Mouse (Mus musculus) olfactory bulb, adult 2 months (tissue): ENCODE data around the gene Fkbp10. TPM values are rescaled to one million over a fixed set of nuclear protein-coding genes. Genes with fewer than 3 reads are reported as not detected.

ENCODE experiments used
- H3K27ac ChIP-seq: fragments of 200-500 bp; 2 replicates; pipeline ENCODE4 v1.5.1; 2012; ENCODE audit warnings: low read depth, low read length; ENCODE audit not compliant: insufficient read depth
- H3K4me1 ChIP-seq: fragments of 200-500 bp; 2 replicates; pipeline ENCODE4 v1.6.1; 2012; ENCODE audit warnings: low read length; ENCODE audit not compliant: control insufficient read depth, insufficient read depth
- H3K4me3 ChIP-seq: fragments of 200-500 bp; 2 replicates; pipeline ENCODE4 v1.5.1; 2012; ENCODE audit warnings: mild to moderate bottlenecking, low read depth, low read length, moderate library complexity; ENCODE audit not compliant: insufficient read depth
- CTCF ChIP-seq: fragments of 200-500 bp; IDR thresholded peaks from 2 replicates; pipeline ENCODE4 v1.5.1; 2012; ENCODE audit warnings: low read depth, mild to moderate bottlenecking, low read length, moderate library complexity; ENCODE audit not compliant: insufficient read depth
- POLR2A ChIP-seq: fragments of 200-500 bp; IDR thresholded peaks from 2 replicates; pipeline ENCODE4 v1.6.1; 2012; ENCODE audit warnings: mild to moderate bottlenecking, low read depth, low read length, moderate library complexity; ENCODE audit not compliant: insufficient read depth
- WGBS: fragments of 180-500 bp; shearing (Covaris S2); methylation state at CpG from one replicate; pipeline ENCODE4 v1.1.7; 2018; 5-methylcytosine and 5-hydroxymethylcytosine counted together
- polyA plus RNA-seq: library from polyadenylated mRNA; stranded (reverse); fragments of >200 nt; gene quantifications from 2 replicates; pipeline ENCODE4 v1.2.4, GENCODE M21; 2012; ENCODE audit warnings: low replicate concordance; ENCODE audit not compliant: missing spikeins, insufficient read depth, insufficient read length

The Fkbp10 gene
- polyA plus RNA-seq, 1 experiment: not detected

GRCm38 (mm10) chr11:100391884-100392345 lies 23.6 kb upstream of the Fkbp10 start:
- TF ChIP-seq POLR2A (no peak), CTCF (no peak)
- 76% methylated on average over 7 of the region's 7 CpGs for WGBS
- Histone ChIP-seq H3K4me1 (peaks cover 69% of the 10 kb centered on the region), H3K4me3 (no peak overlapping the region), H3K27ac (no peak overlapping the region; the same call in 1 of the 2 replicates)

- 80% methylated on average over 5 of the region's 5 CpGs for WGBS
- H3K4me1 ChIP-seq: peaks cover 59% of the 10 kb centered on the region
- 0 out of 2 replicates have a peak overlapping the region, but pooled peaks have one; percentile 12 for H3K27ac ChIP-seq
- no peak for TF ChIP-seq POLR2A
- TF ChIP-seq CTCF: no peak
- no peak overlapping the region for H3K4me3 ChIP-seq
Observed at GRCm38 (mm10) chr11:100392958-100393357, 22.5 kb upstream of the Fkbp10 start.

GRCm38 (mm10) chr11:100393733-100394132 lies 21.8 kb upstream of the Fkbp10 start:
- Histone ChIP-seq H3K27ac (peak overlapping the region; percentile 12; the same call in 1 of the 2 replicates), H3K4me1 (peaks cover 51% of the 10 kb centered on the region), H3K4me3 (no peak overlapping the region)
- WGBS: 45% methylated on average over 7 of the region's 7 CpGs
- no peak for TF ChIP-seq POLR2A
- TF ChIP-seq CTCF: no peak

DNA sequence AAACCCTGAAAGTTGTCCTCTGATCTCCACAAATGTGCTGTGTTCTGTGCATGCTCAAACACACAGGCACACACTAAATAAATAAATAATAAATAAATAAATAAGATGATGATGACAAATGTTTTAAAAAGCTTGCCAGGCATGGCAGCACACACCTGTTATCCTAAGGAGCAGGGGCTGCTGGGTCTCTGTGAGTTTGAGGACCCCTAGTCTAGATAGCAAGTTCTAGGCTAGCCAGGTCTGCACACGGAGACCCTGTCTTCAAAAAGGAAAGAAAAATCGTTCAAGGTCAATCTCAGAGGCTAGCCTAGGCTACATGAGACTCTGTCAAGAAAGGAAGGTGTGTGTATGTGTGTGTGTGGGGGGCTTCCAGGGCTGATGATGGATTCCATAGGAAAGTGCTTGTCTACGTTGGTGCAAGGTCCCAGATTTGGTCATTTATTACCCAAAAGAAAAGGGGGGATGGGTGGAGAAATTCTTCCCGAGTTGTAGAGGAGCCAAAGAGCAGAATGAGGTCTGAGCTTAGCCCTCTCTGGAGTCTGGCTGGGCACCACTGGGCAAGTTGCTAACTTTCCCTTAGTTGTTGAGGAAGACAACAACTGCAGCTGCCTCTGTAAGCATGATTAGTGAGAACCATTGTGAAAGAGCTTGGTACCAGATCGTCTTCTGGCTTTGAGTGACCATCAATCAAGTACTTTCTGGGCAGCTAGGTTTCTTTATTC lies 21.0 kb upstream of the Fkbp10 start:
- WGBS: 60% methylated on average over 5 of the region's 5 CpGs
- no peak overlapping the region for H3K4me3 ChIP-seq
- H3K27ac ChIP-seq: peak overlapping the region; percentile 34
- no peak for TF ChIP-seq POLR2A
- no peak for TF ChIP-seq CTCF
- H3K4me1 ChIP-seq: peaks cover 45% of the 10 kb centered on the region

DNA sequence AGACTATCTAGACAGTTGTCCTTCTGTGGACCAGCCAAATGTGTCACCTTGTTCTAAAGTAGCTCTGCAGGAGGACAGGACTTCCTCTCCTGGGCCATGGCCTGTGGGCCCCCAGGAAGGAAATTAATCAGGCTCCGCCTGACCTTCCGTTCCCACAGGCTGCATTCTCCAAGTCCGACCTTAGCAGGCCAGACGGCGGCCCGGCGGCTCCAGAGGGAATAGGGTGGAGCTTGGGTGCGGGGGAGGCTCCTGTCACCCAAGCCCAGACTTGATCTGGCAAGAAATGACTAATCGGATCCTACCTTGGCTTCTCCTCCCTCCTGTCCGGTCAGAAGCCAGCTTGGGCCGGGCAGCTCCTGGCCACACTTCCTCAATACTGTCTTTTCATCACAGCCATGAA lies 20.3 kb upstream of the Fkbp10 start:
- 29% methylated on average over 11 of the region's 11 CpGs for WGBS
- H3K27ac ChIP-seq: peak overlapping the region; percentile 34
- TF ChIP-seq POLR2A: 0 out of 2 replicates have a peak, but pooled peaks have one; percentile 22
- no peak for TF ChIP-seq CTCF
- H3K4me3 ChIP-seq: peak overlapping the region; percentile 86
- H3K4me1 ChIP-seq: peaks cover 44% of the 10 kb centered on the region

DNA sequence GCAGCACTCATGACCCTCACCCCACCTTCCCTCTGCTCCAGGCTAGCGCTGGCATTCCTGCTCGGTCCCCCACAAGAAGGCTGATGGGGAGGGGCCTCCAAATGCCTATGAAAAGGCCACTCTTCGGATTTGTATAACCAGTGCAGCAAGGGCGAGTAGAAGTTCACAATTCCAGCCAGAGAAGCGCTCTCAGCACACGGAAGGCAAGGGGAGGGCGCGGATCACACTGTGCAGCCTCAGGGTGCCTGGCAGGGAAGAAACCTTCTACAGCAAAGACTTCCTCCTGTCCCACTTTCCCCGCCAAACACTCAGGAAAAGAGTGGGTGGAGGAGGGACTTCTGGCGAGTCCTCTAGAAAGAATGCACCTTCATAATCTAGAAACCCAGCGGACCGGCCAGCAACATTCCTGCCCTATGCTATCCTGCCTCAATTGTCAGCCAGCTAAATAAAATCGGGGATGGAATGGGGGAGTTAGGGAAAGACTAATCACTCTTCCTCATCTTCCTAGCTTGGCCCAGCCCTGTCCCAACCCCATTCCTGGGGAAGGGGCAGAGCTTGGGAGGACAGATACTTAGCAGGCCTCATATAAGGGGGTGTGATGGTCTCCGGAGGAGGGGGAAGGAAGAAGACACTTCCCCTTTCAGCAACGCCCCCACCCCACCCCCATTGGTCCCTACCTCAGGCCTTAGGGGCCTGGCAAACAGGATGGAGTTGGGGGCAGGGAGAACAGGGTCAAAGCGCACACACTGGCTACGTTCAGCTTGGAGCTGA lies 19.5 kb upstream of the Fkbp10 start:
- Histone ChIP-seq H3K4me1 (peaks cover 36% of the 10 kb centered on the region), H3K4me3 (peak overlapping the region; percentile 86), H3K27ac (peak overlapping the region; percentile 34)
- 23% methylated on average over 17 of the region's 17 CpGs for WGBS
- TF ChIP-seq CTCF: no peak
- TF ChIP-seq POLR2A: no peak

GRCm38 (mm10) chr11:100396886-100397599 lies 18.5 kb upstream of the Fkbp10 start:
- Histone ChIP-seq H3K4me1 (peaks cover 38% of the 10 kb centered on the region), H3K27ac (peak overlapping the region; percentile 34), H3K4me3 (peak overlapping the region; percentile 86)
- no peak for TF ChIP-seq POLR2A
- TF ChIP-seq CTCF: peak; percentile 41; the same call in 1 of the 2 replicates
- 2% methylated on average over 42 of the region's 42 CpGs for WGBS

- H3K27ac ChIP-seq: peak within 1 kb of the TSS; percentile 34
- peak within 1 kb of the TSS; percentile 86 for H3K4me3 ChIP-seq
- TF ChIP-seq CTCF: no peak
- peak; percentile 95 for TF ChIP-seq POLR2A
- under 1% methylated on average over 37 of the region's 37 CpGs for WGBS
- peaks cover 40% of the 10 kb centered on the region for H3K4me1 ChIP-seq
Observed at GRCm38 (mm10) chr11:100397600-100398389, 17.7 kb upstream of the Fkbp10 start, which contains the start of gene Jup. Gene Jup, minus strand, starts transcription at chr11:100397763.
